In genomic region chr5:20941205-20941604, GRCm38 (mm10) we compare ENCODE assay signal across 8 mouse cellular contexts. TPM values are rescaled to one million over a fixed set of nuclear protein-coding genes. Genes with fewer than 3 reads are reported as not detected.
DNase-seq lines count a peak whose midpoint lies in the region; ATAC-seq and TF ChIP-seq lines count a peak whose summit lies in the region.

No protein-coding gene starts in this region.

- H3K9me3 ChIP-seq in limb, embryonic 14.5 days (ENCODE audit: control insufficient read depth, low read length): no peaks in the 10 kb centered on the region
- no peaks in the 10 kb centered on the region for H3K9me3 ChIP-seq in limb, embryonic 10.5 days (replicated peaks)
- no peaks in the 10 kb centered on the region for H3K9me3 ChIP-seq in heart, embryonic 15.5 days (replicated peaks)
- H3K9me3 ChIP-seq in lung, embryonic 16.5 days (ENCODE audit: control insufficient read depth, low read length): no peaks in the 10 kb centered on the region
- H3K9me3 ChIP-seq in midbrain, embryonic 14.5 days (ENCODE audit: control insufficient read depth, low read length): no peaks in the 10 kb centered on the region

- no peaks in the 10 kb centered on the region for H3K4me1 ChIP-seq in limb, embryonic 14.5 days (ENCODE audit: control insufficient read depth, insufficient read depth, low read length)
- H3K4me1 ChIP-seq in limb, embryonic 10.5 days: peaks cover 9% of the 10 kb centered on the region; the same call in 1 of the 2 replicates
- peaks cover 57% of the 10 kb centered on the region for H3K4me1 ChIP-seq in heart, embryonic 15.5 days (replicated peaks)
- H3K4me1 ChIP-seq in lung, embryonic 16.5 days (replicated peaks; ENCODE audit: control insufficient read depth, insufficient read depth, low read length): peaks cover 18% of the 10 kb centered on the region
- H3K4me1 ChIP-seq in midbrain, embryonic 14.5 days (ENCODE audit: control insufficient read depth, insufficient read depth, low read length): no peaks in the 10 kb centered on the region

- peak; percentile 29 for DNase-seq in limb, embryonic 14.5 days (ENCODE audit: low spot score)
- no peak for DNase-seq in limb, embryonic 10.5 days (ENCODE audit: low spot score)
- peak; percentile 71 for DNase-seq in cerebellum, adult 11-12 months
- peak; percentile 63 for DNase-seq in thymus, postnatal 25 days
- no peak for DNase-seq in neural tube, embryonic 10.5 days (ENCODE audit: extremely low spot score, low spot score)
- DNase-seq in midbrain, embryonic 14.5 days: no peak

- no peak overlapping the region for H3K4me3 ChIP-seq in limb, embryonic 14.5 days (replicated peaks; ENCODE audit: low read length)
- H3K4me3 ChIP-seq in limb, embryonic 10.5 days: no peak overlapping the region
- H3K4me3 ChIP-seq in heart, embryonic 15.5 days: no peak overlapping the region
- no peak overlapping the region for H3K4me3 ChIP-seq in lung, embryonic 16.5 days (ENCODE audit: low read length)
- no peak overlapping the region for H3K4me3 ChIP-seq in midbrain, embryonic 14.5 days (replicated peaks; ENCODE audit: low read depth, low read length)

- H3K4me2 ChIP-seq in limb, embryonic 14.5 days (replicated peaks; ENCODE audit: low read depth, low read length, severe bottlenecking): no peak overlapping the region
- peak overlapping the region; percentile 29 for H3K4me2 ChIP-seq in heart, embryonic 15.5 days
- H3K4me2 ChIP-seq in lung, embryonic 16.5 days (ENCODE audit: low read depth, low read length): no peak overlapping the region
- H3K4me2 ChIP-seq in midbrain, embryonic 14.5 days (ENCODE audit: low read length): no peak overlapping the region

- no peaks in the 10 kb centered on the region for H3K36me3 ChIP-seq in limb, embryonic 14.5 days (ENCODE audit: control insufficient read depth, insufficient read depth, low read length)
- H3K36me3 ChIP-seq in limb, embryonic 10.5 days: no peaks in the 10 kb centered on the region
- no peaks in the 10 kb centered on the region for H3K36me3 ChIP-seq in heart, embryonic 15.5 days
- no peaks in the 10 kb centered on the region for H3K36me3 ChIP-seq in lung, embryonic 16.5 days (ENCODE audit: control insufficient read depth, insufficient read depth, low read length)
- no peaks in the 10 kb centered on the region for H3K36me3 ChIP-seq in midbrain, embryonic 14.5 days (ENCODE audit: control insufficient read depth, insufficient read depth, low read length)

- TF ChIP-seq POLR2A in limb, embryonic 14.5 days (IDR thresholded peaks at IDR 0.05; ENCODE audit: borderline replicate concordance, extremely low read depth, insufficient read depth, insufficient read length): no peak

- no peak overlapping the region for H3K27ac ChIP-seq in limb, embryonic 14.5 days (replicated peaks; ENCODE audit: low read depth, low read length)
- no peak overlapping the region for H3K27ac ChIP-seq in limb, embryonic 10.5 days
- H3K27ac ChIP-seq in heart, embryonic 15.5 days: peak overlapping the region; percentile 87
- H3K27ac ChIP-seq in lung, embryonic 16.5 days (ENCODE audit: low read length): no peak overlapping the region
- H3K27ac ChIP-seq in midbrain, embryonic 14.5 days (replicated peaks; ENCODE audit: low read depth, low read length): no peak overlapping the region

- 42% methylated on average over 5 of the region's 5 CpGs for WGBS in limb, embryonic 14.5 days
- 60% methylated on average over 5 of the region's 5 CpGs for WGBS in limb, embryonic 10.5 days
- WGBS in heart, embryonic 15.5 days: 15% methylated on average over 5 of the region's 5 CpGs
- 27% methylated on average over 5 of the region's 5 CpGs for WGBS in lung, embryonic 16.5 days
- WGBS in midbrain, embryonic 14.5 days: 63% methylated on average over 5 of the region's 5 CpGs

- H3K9ac ChIP-seq in limb, embryonic 14.5 days (ENCODE audit: low read depth, low read length, severe bottlenecking): no peak overlapping the region
- no peak overlapping the region for H3K9ac ChIP-seq in heart, embryonic 15.5 days
- H3K9ac ChIP-seq in lung, embryonic 16.5 days (ENCODE audit: low read length): no peak overlapping the region
- no peak overlapping the region for H3K9ac ChIP-seq in midbrain, embryonic 14.5 days (replicated peaks; ENCODE audit: low read length)

- ATAC-seq in limb, embryonic 14.5 days (ENCODE audit: low FRiP score, low read depth): no peak
- peak; percentile 60 for ATAC-seq in heart, embryonic 15.5 days (replicated peaks; ENCODE audit: insufficient number of reproducible peaks, insufficient read depth, low FRiP score, low read depth)
- peak; percentile 64 for ATAC-seq in lung, embryonic 16.5 days (ENCODE audit: low read depth)
- ATAC-seq in midbrain, embryonic 14.5 days (ENCODE audit: low FRiP score, low TSS enrichment): no peak

- no peaks in the 10 kb centered on the region for H3K27me3 ChIP-seq in limb, embryonic 14.5 days (ENCODE audit: control insufficient read depth, insufficient read depth, low read length)
- no peaks in the 10 kb centered on the region for H3K27me3 ChIP-seq in limb, embryonic 10.5 days (ENCODE audit: low read depth, poor library complexity, severe bottlenecking)
- H3K27me3 ChIP-seq in heart, embryonic 15.5 days: no peaks in the 10 kb centered on the region
- no peaks in the 10 kb centered on the region for H3K27me3 ChIP-seq in lung, embryonic 16.5 days (ENCODE audit: control insufficient read depth, insufficient read depth, low read depth, low read length)
- H3K27me3 ChIP-seq in midbrain, embryonic 14.5 days (ENCODE audit: control insufficient read depth, insufficient read depth, low read length): no peaks in the 10 kb centered on the region

RNA-seq across cellular contexts. Expression of gene Rsbn1l, which starts 15.0 kb away (rescaled TPM):
- 7.6 and 8.0 TPM in 2 replicates for polyA plus RNA-seq in limb, embryonic 14.5 days (2012; rRNA removed)
- 5.9 and 6.6 TPM in 2 replicates for polyA plus RNA-seq in limb, embryonic 14.5 days (2014; fragmentation: Nextera tagmentation; extraction: Ambion mirVana)
- polyA plus RNA-seq in limb, embryonic 10.5 days (2016; fragmentation: Nextera tagmentation; extraction: Ambion mirVana): 4.5 and 4.9 TPM in 2 replicates
- polyA plus RNA-seq in heart, embryonic 15.5 days (2015; fragmentation: Nextera tagmentation; extraction: Ambion mirVana): 5.6 and 6.4 TPM in 2 replicates
- polyA plus RNA-seq in lung, embryonic 16.5 days (2015; fragmentation: Nextera tagmentation; extraction: Ambion mirVana): 4.4 and 5.5 TPM in 2 replicates
- 5.7 and 6.6 TPM in 2 replicates for polyA plus RNA-seq in midbrain, embryonic 14.5 days (2014; fragmentation: Nextera tagmentation; extraction: Ambion mirVana)

RNA-seq across cellular contexts. Expression of gene Tmem60, which starts 59.2 kb away (rescaled TPM):
- polyA plus RNA-seq in limb, embryonic 14.5 days (2012; rRNA removed): 24.1 and 36.2 TPM in 2 replicates
- 56.3 and 58.4 TPM in 2 replicates for polyA plus RNA-seq in limb, embryonic 14.5 days (2014; fragmentation: Nextera tagmentation; extraction: Ambion mirVana)
- polyA plus RNA-seq in limb, embryonic 10.5 days (2016; fragmentation: Nextera tagmentation; extraction: Ambion mirVana): 45.2 and 49.9 TPM in 2 replicates
- 45.3 and 47.6 TPM in 2 replicates for polyA plus RNA-seq in heart, embryonic 15.5 days (2015; fragmentation: Nextera tagmentation; extraction: Ambion mirVana)
- polyA plus RNA-seq in lung, embryonic 16.5 days (2015; fragmentation: Nextera tagmentation; extraction: Ambion mirVana): 45.8 and 47.4 TPM in 2 replicates
- polyA plus RNA-seq in midbrain, embryonic 14.5 days (2014; fragmentation: Nextera tagmentation; extraction: Ambion mirVana): 73.2 and 75.0 TPM in 2 replicates

RNA-seq across cellular contexts. Expression of gene Phtf2, which starts 59.3 kb away (rescaled TPM):
- polyA plus RNA-seq in limb, embryonic 14.5 days (2012; rRNA removed): 8.4 and 8.6 TPM in 2 replicates
- 14.9 and 15.5 TPM in 2 replicates for polyA plus RNA-seq in limb, embryonic 14.5 days (2014; fragmentation: Nextera tagmentation; extraction: Ambion mirVana)
- polyA plus RNA-seq in limb, embryonic 10.5 days (2016; fragmentation: Nextera tagmentation; extraction: Ambion mirVana): 20.0 and 20.2 TPM in 2 replicates
- polyA plus RNA-seq in heart, embryonic 15.5 days (2015; fragmentation: Nextera tagmentation; extraction: Ambion mirVana): 31.2 and 32.9 TPM in 2 replicates
- 9.3 and 10.1 TPM in 2 replicates for polyA plus RNA-seq in lung, embryonic 16.5 days (2015; fragmentation: Nextera tagmentation; extraction: Ambion mirVana)
- polyA plus RNA-seq in midbrain, embryonic 14.5 days (2014; fragmentation: Nextera tagmentation; extraction: Ambion mirVana): 20.4 and 30.5 TPM in 2 replicates

Comparison
In these comparisons a context has a peak if more than half of its experiments do, and no peak if none do; other contexts are left out.
1. DNase-seq: peak in limb, embryonic 14.5 days (single experiment), cerebellum, adult 11-12 months (single experiment) and thymus, postnatal 25 days (single experiment); none in limb, embryonic 10.5 days (single experiment), neural tube, embryonic 10.5 days (single experiment) and midbrain, embryonic 14.5 days (single experiment).
2. ATAC-seq: peak in heart, embryonic 15.5 days (single experiment) and lung, embryonic 16.5 days (single experiment); none in limb, embryonic 14.5 days (single experiment) and midbrain, embryonic 14.5 days (single experiment).